Mouse (Mus musculus) neural tube, embryonic 14.5 days (tissue): ENCODE results near the gene Irf2. TPM values are rescaled to one million over a fixed set of nuclear protein-coding genes. Genes with fewer than 3 reads are reported as not detected.

Experiments used
- ATAC-seq: fragments of 200-750 bp; cut with Nextera tagmentation; 2 replicates; pipeline ENCODE4 v1.8.0; 2017; ENCODE audit warnings: low read depth, mild to moderate bottlenecking, moderate TSS enrichment, moderate library complexity
- H3K27ac ChIP-seq: fragments of 300-500 bp; sonication (generic); 2 replicates; pipeline ENCODE4 v1.5.1; 2014; ENCODE audit warnings: low read depth, mild to moderate bottlenecking, control low read depth, low read length, moderate library complexity, mixed read lengths
- H3K27me3 ChIP-seq: fragments of 300-500 bp; sonication (generic); 2 replicates; pipeline ENCODE4 v1.6.1; 2014; ENCODE audit warnings: low read length; ENCODE audit not compliant: control insufficient read depth, insufficient read depth
- H3K36me3 ChIP-seq: fragments of 300-500 bp; sonication (generic); 2 replicates; pipeline ENCODE4 v1.6.1; 2014; ENCODE audit warnings: low read length, mixed read lengths; ENCODE audit not compliant: control insufficient read depth, insufficient read depth
- H3K4me1 ChIP-seq: fragments of 300-500 bp; sonication (generic); 2 replicates; pipeline ENCODE4 v1.6.1; 2014; ENCODE audit warnings: low read length; ENCODE audit not compliant: control insufficient read depth, insufficient read depth
- H3K4me2 ChIP-seq: fragments of 300-500 bp; sonication (generic); 2 replicates; pipeline ENCODE4 v1.6.1; 2014; ENCODE audit warnings: mild to moderate bottlenecking, low read depth, low read length, control low read depth
- H3K4me3 ChIP-seq: fragments of 300-500 bp; sonication (generic); 2 replicates; pipeline ENCODE4 v1.5.1; 2014; ENCODE audit warnings: low read depth, low read length, control low read depth, mixed read lengths
- H3K9ac ChIP-seq: fragments of 300-500 bp; sonication (generic); replicated peaks from 2 replicates; pipeline ENCODE4 v1.6.1; 2014; ENCODE audit warnings: low read depth, mild to moderate bottlenecking, control low read depth, low read length, mixed read lengths
- H3K9me3 ChIP-seq: fragments of 300-500 bp; sonication (generic); 2 replicates; pipeline ENCODE4 v1.6.1; 2016; ENCODE audit warnings: low read length; ENCODE audit not compliant: control insufficient read depth
- WGBS: fragments of 180-500 bp; shearing (Covaris S2); extraction: QIAGEN DNeasy Blood & Tissue Kit; methylation state at CpG from one replicate; pipeline ENCODE4 v1.1.7; 2014; 5-methylcytosine and 5-hydroxymethylcytosine counted together
- polyA plus RNA-seq: library from polyadenylated mRNA; unstranded; fragments of >200 nt; fragmentation: Nextera tagmentation; extraction: Ambion mirVana; gene quantifications from 2 replicates; pipeline ENCODE4 v1.2.1, GENCODE M21; 2014

Irf2 gene
- polyA plus RNA-seq, 1 experiment from 2014 or later: 10.6 TPM

- WGBS: 92% methylated on average over 5 of the region's 5 CpGs
- H3K4me1 ChIP-seq: no peaks in the 10 kb centered on the region
- no peaks in the 10 kb centered on the region for H3K36me3 ChIP-seq
- ATAC-seq: no peak
- H3K27me3 ChIP-seq: no peaks in the 10 kb centered on the region
- no peak overlapping the region for H3K4me2 ChIP-seq
- no peaks in the 10 kb centered on the region for H3K9me3 ChIP-seq
- no peak overlapping the region for H3K27ac ChIP-seq
- H3K4me3 ChIP-seq: no peak overlapping the region
- no peak overlapping the region for H3K9ac ChIP-seq
Observed at GRCm38 (mm10) chr8:46846893-46847292, 107.4 kb downstream of the Irf2 start.

- Histone ChIP-seq H3K9ac (no peak overlapping the region), H3K9me3 (no peaks in the 10 kb centered on the region), H3K4me1 (no peaks in the 10 kb centered on the region), H3K4me2 (no peak overlapping the region), H3K4me3 (no peak overlapping the region), H3K27me3 (no peaks in the 10 kb centered on the region), H3K36me3 (no peaks in the 10 kb centered on the region), H3K27ac (no peak overlapping the region)
- ATAC-seq: no peak
- WGBS: 87% methylated on average over 6 of the region's 6 CpGs
Observed at GRCm38 (mm10) chr8:46848011-46848641, 108.6 kb downstream of the Irf2 start.

GRCm38 (mm10) chr8:46848931-46849330, 109.4 kb downstream of the Irf2 start:
- H3K27me3 ChIP-seq: no peaks in the 10 kb centered on the region
- 78% methylated on average over 6 of the region's 6 CpGs for WGBS
- no peak overlapping the region for H3K4me3 ChIP-seq
- no peak overlapping the region for H3K27ac ChIP-seq
- H3K36me3 ChIP-seq: no peaks in the 10 kb centered on the region
- H3K4me2 ChIP-seq: no peak overlapping the region
- H3K4me1 ChIP-seq: no peaks in the 10 kb centered on the region
- no peaks in the 10 kb centered on the region for H3K9me3 ChIP-seq
- no peak for ATAC-seq
- no peak overlapping the region for H3K9ac ChIP-seq

GRCm38 (mm10) chr8:46849458-46849857, 109.9 kb downstream of the Irf2 start:
- no peaks in the 10 kb centered on the region for H3K9me3 ChIP-seq
- no peaks in the 10 kb centered on the region for H3K27me3 ChIP-seq
- no peaks in the 10 kb centered on the region for H3K36me3 ChIP-seq
- 48% methylated on average over 2 of the region's 2 CpGs for WGBS
- H3K4me2 ChIP-seq: no peak overlapping the region
- no peak overlapping the region for H3K27ac ChIP-seq
- no peak for ATAC-seq
- H3K4me1 ChIP-seq: no peaks in the 10 kb centered on the region
- H3K9ac ChIP-seq: no peak overlapping the region
- H3K4me3 ChIP-seq: no peak overlapping the region

DNA sequence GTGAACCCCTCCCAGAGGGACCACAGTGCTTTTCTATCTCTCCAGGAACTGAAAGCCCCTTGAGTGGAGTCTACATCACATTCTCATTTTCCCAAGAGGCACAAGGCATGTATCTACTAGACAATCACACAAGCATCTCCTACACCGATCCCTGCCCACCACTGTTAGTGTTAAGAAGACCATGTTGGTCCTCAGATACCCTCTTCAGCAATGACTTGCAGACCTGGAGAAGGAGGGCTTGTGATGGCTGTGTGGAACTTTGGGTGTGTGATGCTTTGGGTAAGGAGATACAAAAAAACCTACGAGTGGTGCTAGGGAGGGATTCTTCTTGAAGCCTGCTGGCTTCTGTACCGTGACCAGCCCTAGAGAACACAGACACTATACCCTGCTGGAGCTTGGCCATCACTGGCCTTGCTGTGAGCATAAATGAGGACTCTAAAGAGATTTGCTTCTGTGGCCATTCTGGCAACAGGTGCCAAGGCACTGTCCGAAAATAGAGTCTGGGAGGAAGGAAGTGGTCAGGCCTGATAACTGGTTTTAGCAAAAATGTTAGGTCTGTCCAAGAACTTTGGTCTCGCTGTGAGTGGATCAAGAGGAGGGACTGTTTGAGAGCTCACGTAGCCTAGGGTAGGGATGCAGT, 110.8 kb downstream of the Irf2 start:
- H3K36me3 ChIP-seq: no peaks in the 10 kb centered on the region
- WGBS: 94% methylated on average over 6 of the region's 6 CpGs
- H3K9me3 ChIP-seq: no peaks in the 10 kb centered on the region
- no peaks in the 10 kb centered on the region for H3K27me3 ChIP-seq
- no peaks in the 10 kb centered on the region for H3K4me1 ChIP-seq
- no peak overlapping the region for H3K4me3 ChIP-seq
- H3K9ac ChIP-seq: no peak overlapping the region
- H3K4me2 ChIP-seq: no peak overlapping the region
- ATAC-seq: no peak
- no peak overlapping the region for H3K27ac ChIP-seq

DNA sequence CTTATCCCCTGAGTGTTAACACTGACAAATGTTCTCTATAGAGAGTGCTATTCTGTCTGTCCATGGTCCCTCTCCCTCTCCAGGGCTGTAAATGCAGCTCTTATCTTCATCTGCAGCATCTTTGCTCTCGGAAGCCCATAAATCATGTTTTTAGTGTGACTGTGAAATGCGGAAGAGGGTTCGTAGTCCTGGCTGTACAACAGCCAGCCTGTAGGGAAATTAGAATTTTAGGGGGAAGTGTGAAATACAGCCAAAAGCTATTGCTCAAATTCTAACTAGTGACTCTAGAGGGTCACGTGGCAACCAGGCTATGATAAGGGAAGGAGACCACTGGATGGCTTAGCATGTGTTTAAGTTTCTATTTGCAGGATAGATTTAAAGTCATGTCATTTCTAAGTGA, 112.0 kb downstream of the Irf2 start:
- no peaks in the 10 kb centered on the region for H3K4me1 ChIP-seq

DNA sequence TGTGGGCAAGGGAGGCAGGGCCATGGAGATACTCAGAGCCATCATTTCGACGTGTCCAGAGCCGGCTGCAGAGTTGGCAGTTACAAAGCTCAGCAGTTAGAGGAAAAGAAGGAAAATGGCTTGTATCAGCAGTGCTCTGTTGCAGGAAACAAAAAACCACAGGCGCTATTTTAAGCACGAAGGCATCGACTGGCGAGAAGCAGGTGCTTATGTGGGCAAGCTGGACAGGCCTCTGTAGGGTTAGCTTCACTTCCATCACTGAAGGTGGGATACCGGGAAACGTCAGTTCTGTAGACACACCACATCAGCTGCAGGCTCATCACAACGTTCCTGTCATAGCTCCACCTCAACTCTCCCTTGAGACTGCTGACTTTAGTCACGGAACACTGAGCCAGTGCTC, 112.8 kb downstream of the Irf2 start:
- H3K4me3 ChIP-seq: no peak overlapping the region
- H3K9me3 ChIP-seq: no peaks in the 10 kb centered on the region
- H3K9ac ChIP-seq: no peak overlapping the region
- WGBS: 83% methylated on average over 11 of the region's 11 CpGs
- no peak overlapping the region for H3K4me2 ChIP-seq
- ATAC-seq: no peak
- no peak overlapping the region for H3K27ac ChIP-seq
- no peaks in the 10 kb centered on the region for H3K27me3 ChIP-seq
- no peaks in the 10 kb centered on the region for H3K36me3 ChIP-seq
- H3K4me1 ChIP-seq: no peaks in the 10 kb centered on the region

More for the DNA sequence above, 112.0 kb downstream of the Irf2 start:
- Histone ChIP-seq H3K9ac (no peak overlapping the region), H3K4me3 (no peak overlapping the region), H3K4me2 (no peak overlapping the region), H3K9me3 (no peaks in the 10 kb centered on the region), H3K27ac (no peak overlapping the region), H3K36me3 (no peaks in the 10 kb centered on the region), H3K27me3 (no peaks in the 10 kb centered on the region)
- ATAC-seq: no peak
- WGBS: 36% methylated on average over 4 of the region's 4 CpGs

DNA sequence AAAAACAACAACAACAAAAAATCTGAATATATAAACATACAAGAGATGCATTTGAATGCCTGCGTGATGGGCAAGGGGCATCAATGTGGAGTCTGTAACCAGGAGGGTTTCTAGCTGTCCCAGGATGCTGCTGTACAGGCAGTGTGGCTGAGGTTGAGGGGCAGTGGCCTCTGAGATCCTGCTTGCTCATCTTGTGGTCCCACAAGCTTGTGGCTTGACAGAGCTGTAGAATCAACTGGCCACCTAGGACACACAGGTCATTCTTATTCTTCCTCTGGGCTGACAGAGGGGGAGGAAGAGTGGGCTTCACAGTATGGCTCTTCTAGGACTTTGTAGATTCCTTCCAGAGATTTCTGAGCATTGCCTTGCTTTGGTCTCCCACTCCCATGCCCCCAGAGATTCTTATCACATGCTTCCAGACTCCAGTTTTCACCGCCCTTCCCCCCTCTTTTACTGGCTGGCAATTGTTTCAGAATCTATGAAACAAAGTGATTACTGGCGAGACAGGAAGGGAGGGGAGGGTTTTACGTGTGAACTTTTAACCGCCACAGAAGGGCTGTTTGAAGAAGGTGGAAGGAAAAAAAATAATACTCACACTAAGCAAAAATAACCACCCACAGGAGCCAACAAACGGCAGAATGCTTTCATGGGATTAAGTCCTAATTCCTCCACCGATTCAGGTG, 119.8 kb downstream of the Irf2 start:
- H3K9ac ChIP-seq: no peak overlapping the region
- 49% methylated on average over 7 of the region's 7 CpGs for WGBS
- H3K4me3 ChIP-seq: no peak overlapping the region
- H3K4me2 ChIP-seq: no peak overlapping the region
- H3K36me3 ChIP-seq: no peaks in the 10 kb centered on the region
- H3K27ac ChIP-seq: no peak overlapping the region
- no peaks in the 10 kb centered on the region for H3K27me3 ChIP-seq
- no peak for ATAC-seq
- H3K9me3 ChIP-seq: no peaks in the 10 kb centered on the region
- no peaks in the 10 kb centered on the region for H3K4me1 ChIP-seq

GRCm38 (mm10) chr8:46859847-46860167, 120.3 kb downstream of the Irf2 start:
- no peaks in the 10 kb centered on the region for H3K9me3 ChIP-seq
- no peak overlapping the region for H3K4me3 ChIP-seq
- H3K27me3 ChIP-seq: no peaks in the 10 kb centered on the region
- 71% methylated on average over 8 of the region's 8 CpGs for WGBS
- H3K9ac ChIP-seq: no peak overlapping the region
- no peak for ATAC-seq
- no peaks in the 10 kb centered on the region for H3K4me1 ChIP-seq
- H3K36me3 ChIP-seq: no peaks in the 10 kb centered on the region
- no peak overlapping the region for H3K27ac ChIP-seq
- no peak overlapping the region for H3K4me2 ChIP-seq
